Mouse (Mus musculus) CH12.LX (cell line): ENCODE results near the gene Gm21818. TPM values are rescaled to one million over a fixed set of nuclear protein-coding genes. Genes with fewer than 3 reads are reported as not detected.
"Not testable (repeated sequence)": the region's sequence is repeated elsewhere in the genome, so short reads cannot be mapped to it uniquely, and the experiment has no call there.

Experiments
- DNase-seq: peaks from one replicate; pipeline ENCODE4 v3.0.0-alpha.2; 2013; ENCODE audit errors: extremely low read depth
- H3K27ac ChIP-seq: 2 replicates; pipeline ENCODE4 v1.5.1; 2012; ENCODE audit warnings: low read depth, mild to moderate bottlenecking, control low read depth, moderate library complexity; ENCODE audit not compliant: insufficient read depth
- H3K27me3 ChIP-seq: replicated peaks from 2 replicates; pipeline ENCODE3; 2012; ENCODE audit warnings: inconsistent platforms
- H3K36me3 ChIP-seq, 2 experiments: replicated peaks in 1 of 2; 2 replicates each; pipeline versions ENCODE3 to v1.6.1; 2012; ENCODE audit warnings: inconsistent platforms in 1 of 2, low read length in 1 of 2, mild to moderate bottlenecking in 1 of 2, mixed read lengths in 1 of 2, moderate library complexity in 1 of 2; ENCODE audit not compliant: control insufficient read depth in 1 of 2, insufficient read depth in 1 of 2
- H3K4me1 ChIP-seq, 2 experiments: 2 replicates each; pipeline ENCODE4 v1.6.1; 2012; ENCODE audit warnings: inconsistent platforms in 1 of 2, moderate library complexity in 1 of 2; ENCODE audit not compliant: insufficient read depth in 2 of 2, control insufficient read depth in 1 of 2
- H3K4me2 ChIP-seq: 2 replicates; pipeline ENCODE4 v1.6.1; 2012; ENCODE audit warnings: low read depth, mild to moderate bottlenecking, control low read depth; ENCODE audit not compliant: poor library complexity, insufficient read depth, severe bottlenecking
- H3K4me3 ChIP-seq, 3 experiments: fragments of 150-350 bp in 1 of 3; sonication (generic) in 1 of 3; replicated peaks in 1 of 3; 2 replicates each; pipeline versions ENCODE3 to v1.5.1; 2011 to 2012; ENCODE audit warnings: low read depth in 2 of 3, low read length in 2 of 3, mild to moderate bottlenecking in 2 of 3, moderate library complexity in 2 of 3, control low read depth in 1 of 3, improper control_type of control experiment in 1 of 3, inconsistent platforms in 1 of 3, mixed read lengths in 1 of 3; ENCODE audit not compliant: poor library complexity in 1 of 3
- H3K79me2 ChIP-seq: replicated peaks from 2 replicates; pipeline ENCODE4 v1.6.1; 2012; ENCODE audit warnings: mild to moderate bottlenecking, moderate library complexity; ENCODE audit not compliant: control insufficient read depth, poor library complexity, insufficient read depth, severe bottlenecking; ENCODE audit errors: extremely low read depth
- H3K9ac ChIP-seq: 2 replicates; pipeline ENCODE4 v1.6.1; 2012; ENCODE audit warnings: low read depth, mild to moderate bottlenecking, control low read depth, moderate library complexity; ENCODE audit not compliant: insufficient read depth
- H3K9me3 ChIP-seq: replicated peaks from 2 replicates; pipeline ENCODE3; 2012; ENCODE audit warnings: low read length, inconsistent platforms, mixed read lengths
- CTCF ChIP-seq, 2 experiments: IDR thresholded peaks in 1 of 2; conservative IDR thresholded peaks in 1 of 2; 2 replicates each; pipeline ENCODE4 v1.5.1; 2011 to 2012; ENCODE audit warnings: low read depth in 2 of 2, low read length in 2 of 2, improper control_type of control experiment in 1 of 2, inconsistent platforms in 1 of 2, mild to moderate bottlenecking in 1 of 2, moderate library complexity in 1 of 2
- RAD21 ChIP-seq: IDR thresholded peaks from 2 replicates; pipeline ENCODE4 v1.6.1; 2011; ENCODE audit warnings: low read depth, mild to moderate bottlenecking, low read length, improper control_type of control experiment, moderate library complexity
- SMC3 ChIP-seq: IDR thresholded peaks from 2 replicates; pipeline ENCODE4 v1.6.1; 2011; ENCODE audit warnings: low read depth, low read length, improper control_type of control experiment
- dilution Hi-C: fragments of 300-500 bp; cut with MboI; formaldehyde crosslinking; loops from 2 replicates; pipeline ENCODE4 v1.14.3; 2020; ENCODE audit warnings: low sequenced_read_pairs; ENCODE audit not compliant: extremely low pct_unique_long_range_greater_than_20kb, extremely low pct_ligation_motif_present
- in situ Hi-C: fragments of 300-500 bp; cut with MboI; formaldehyde crosslinking; loops from 3 replicates; pipeline ENCODE4 v1.14.3; 2019; ENCODE audit warnings: low sequenced_read_pairs, low pct_ligation_motif_present, low pct_unique_long_range_greater_than_20kb, mixed read lengths
- polyA plus RNA-seq: library from polyadenylated mRNA; unstranded; fragments of >175 nt; gene quantifications from 2 replicates; pipeline ENCODE4 v1.2.1, GENCODE M21; 2012; ENCODE audit warnings: low read depth; ENCODE audit not compliant: insufficient read length
- total RNA-seq, 2 experiments: library from RNA; depleted of rRNA; stranded (reverse); fragments of 300-350 nt in 1 of 2; fragments of >200 nt in 1 of 2; gene quantifications; 2 replicates each; pipeline ENCODE4 v1.2.3; 2012 to 2014

Gm21818 gene
- total and polyA plus RNA-seq, 3 experiments = 0.38 to 0.79 (median 0.64) TPM

DNA sequence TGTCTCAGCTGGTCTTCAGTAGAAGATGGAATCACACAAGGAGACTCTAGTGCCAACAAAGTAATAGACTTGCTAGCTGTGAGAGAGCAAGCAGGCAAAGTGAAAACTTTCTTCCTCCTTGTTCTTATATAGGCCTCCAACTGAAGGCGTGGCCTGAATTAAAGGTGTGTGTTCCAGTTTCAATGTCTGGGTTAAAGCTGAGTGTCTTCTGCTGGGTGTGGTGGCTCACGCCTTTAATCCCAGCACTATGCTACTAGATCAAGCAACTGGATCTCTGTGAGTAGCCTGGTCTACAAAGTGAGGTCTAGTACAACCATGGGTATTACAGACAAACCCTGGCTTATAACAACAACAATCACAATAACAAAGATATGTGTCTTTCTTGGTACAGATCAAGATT is 43.6 kb downstream of the Gm21818 start, which contains the start of gene Gm21762:
TSS of gene Gm21762 (minus strand) at position 101 of the 400 bp plus-strand sequence.
- dilution Hi-C loops = not testable (repeated sequence)

DNA sequence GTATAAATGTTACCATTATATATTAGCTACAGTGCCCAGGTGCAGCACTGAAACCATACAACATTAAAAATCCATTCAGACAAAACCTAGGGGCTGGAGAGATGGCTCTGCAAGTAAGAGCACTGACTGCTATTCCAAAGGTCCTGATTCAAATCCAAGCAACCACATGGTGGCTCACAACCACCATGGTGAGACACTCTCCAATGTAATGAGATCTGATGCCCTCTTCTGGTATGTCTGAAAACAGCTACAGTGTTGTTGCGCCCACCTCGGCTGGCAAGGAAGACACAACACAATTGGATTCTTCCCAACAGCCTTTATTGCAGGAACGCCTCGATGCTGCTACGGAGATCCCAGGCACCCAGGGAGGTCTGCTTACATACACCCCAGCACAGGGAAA is 48.7 kb downstream of the Gm21818 start:
- H3K4me3 ChIP-seq, DNase-seq, H3K36me3 ChIP-seq, H3K9ac ChIP-seq, H3K27me3 ChIP-seq, H3K4me2 ChIP-seq, H3K4me1 ChIP-seq, H3K27ac ChIP-seq, dilution Hi-C loops, H3K79me2 ChIP-seq, H3K9me3 ChIP-seq, in situ Hi-C loops: not testable (repeated sequence)
- TF ChIP-seq CTCF (conservative IDR thresholded peaks at IDR 0.05 in 1 of 2, IDR thresholded peaks at IDR 0.05 in 1 of 2; ENCODE audit: low read depth in 2 of 2, low read length in 2 of 2) (peak in 1 of 2 experiments; percentile 69; a peak in 2 of 4 replicates), RAD21 (peak; percentile 33), SMC3 (peak; percentile 63)

More for the DNA sequence above, 43.6 kb downstream of the Gm21818 start, which contains the start of gene Gm21762:
- DNase-seq, H3K36me3 ChIP-seq, H3K79me2 ChIP-seq, H3K27me3 ChIP-seq, H3K4me3 ChIP-seq, H3K4me2 ChIP-seq, H3K9me3 ChIP-seq, H3K4me1 ChIP-seq, H3K27ac ChIP-seq, H3K9ac ChIP-seq, in situ Hi-C loops: not testable (repeated sequence)

DNA sequence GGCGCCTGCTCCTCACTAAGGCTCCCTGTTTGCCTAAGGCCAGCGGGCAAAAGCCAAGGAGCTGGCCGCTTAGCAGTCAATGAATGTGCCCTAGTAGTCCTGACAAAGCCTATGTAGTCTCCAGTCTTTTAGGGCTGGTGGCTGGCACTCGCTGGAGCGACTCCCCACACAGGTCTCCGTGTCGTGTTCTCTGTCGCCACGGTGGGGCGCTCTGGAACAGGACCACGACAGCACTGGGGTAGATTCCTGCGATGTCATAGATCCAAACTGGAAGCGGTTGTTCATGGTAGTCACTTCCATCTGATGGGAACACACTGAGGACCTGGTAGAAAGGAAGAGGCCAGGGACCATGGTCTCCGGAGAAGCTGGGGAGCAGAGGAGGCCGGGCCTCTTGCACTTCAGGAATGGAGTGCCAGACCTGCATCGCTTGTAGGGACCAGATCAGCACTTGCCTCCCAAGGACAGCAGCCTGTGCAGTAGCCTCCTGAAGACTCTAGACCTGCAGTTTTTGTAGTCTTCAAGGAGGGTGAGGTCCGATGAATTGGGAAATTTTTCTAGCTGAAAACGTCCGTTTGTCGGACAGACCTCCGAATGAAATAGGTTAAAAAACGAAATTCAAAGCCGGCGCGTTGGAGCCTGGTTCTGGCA is 50.9 kb downstream of the Gm21818 start:
- H3K27me3 ChIP-seq, H3K9me3 ChIP-seq, H3K4me2 ChIP-seq, H3K9ac ChIP-seq, in situ Hi-C loops, dilution Hi-C loops, H3K4me1 ChIP-seq, H3K4me3 ChIP-seq, H3K79me2 ChIP-seq, H3K27ac ChIP-seq, H3K36me3 ChIP-seq, DNase-seq: not testable (repeated sequence)

Other genes starting within 250 kb of the Gm21818 start
- 78.3 and 103 TPM in 2 replicates for gene Gm21761, start 243.2 kb upstream of the Gm21818 start, total RNA-seq (2012; rRNA removed)
- gene Gm21761, start 243.2 kb upstream of the Gm21818 start, total RNA-seq (2014; rRNA removed) = 6.8 and 7.0 TPM in 2 replicates
- 12.7 and 14.3 TPM in 2 replicates for gene Gm21761, start 243.2 kb upstream of the Gm21818 start, polyA plus RNA-seq
- gene B020031M17Rik, start 221.6 kb upstream of the Gm21818 start, total RNA-seq (2012; rRNA removed) = 2.4 and 2.9 TPM in 2 replicates
- 0.88 TPM in 1 of 2 replicates, not detected in the other for gene B020031M17Rik, start 221.6 kb upstream of the Gm21818 start, total RNA-seq (2014; rRNA removed)
- gene B020031M17Rik, start 221.6 kb upstream of the Gm21818 start, polyA plus RNA-seq = 1.7 and 1.9 TPM in 2 replicates
- gene Gm36079, start 145.4 kb upstream of the Gm21818 start, total RNA-seq (2012; rRNA removed) = 0.34 TPM in 1 of 2 replicates, not detected in the other
- not detected in 2 replicates for gene Gm36079, start 145.4 kb upstream of the Gm21818 start, total RNA-seq (2014; rRNA removed)
- gene Gm36079, start 145.4 kb upstream of the Gm21818 start, polyA plus RNA-seq = 0.86 TPM in 1 of 2 replicates, not detected in the other
- 1.2 TPM in 2 replicates for gene Gm21188, start 120.2 kb upstream of the Gm21818 start, total RNA-seq (2012; rRNA removed)
- gene Gm21188, start 120.2 kb upstream of the Gm21818 start, total RNA-seq (2014; rRNA removed) = 0.38 and 0.82 TPM in 2 replicates
- gene Gm21188, start 120.2 kb upstream of the Gm21818 start, polyA plus RNA-seq = 1.5 and 1.6 TPM in 2 replicates
- gene Gm20767, start 32.2 kb upstream of the Gm21818 start, total RNA-seq (2012; rRNA removed) = 65.7 and 102 TPM in 2 replicates
- 2.1 and 5.1 TPM in 2 replicates for gene Gm20767, start 32.2 kb upstream of the Gm21818 start, total RNA-seq (2014; rRNA removed)
- 4.8 and 8.4 TPM in 2 replicates for gene Gm20767, start 32.2 kb upstream of the Gm21818 start, polyA plus RNA-seq
- gene Gm21762, start 43.5 kb downstream of the Gm21818 start, total RNA-seq (2012; rRNA removed) = 1.4 and 2.4 TPM in 2 replicates
- 20.0 and 20.3 TPM in 2 replicates for gene Gm21762, start 43.5 kb downstream of the Gm21818 start, total RNA-seq (2014; rRNA removed)
- 11.1 and 16.4 TPM in 2 replicates for gene Gm21762, start 43.5 kb downstream of the Gm21818 start, polyA plus RNA-seq
- not detected in 2 replicates for gene Gm21731, start 66.7 kb downstream of the Gm21818 start, total RNA-seq (2012; rRNA removed)
- not detected in 2 replicates for gene Gm21731, start 66.7 kb downstream of the Gm21818 start, total RNA-seq (2014; rRNA removed)
- not detected in 2 replicates for gene Gm21731, start 66.7 kb downstream of the Gm21818 start, polyA plus RNA-seq
- 83.0 and 130 TPM in 2 replicates for gene AF067061, start 90.7 kb downstream of the Gm21818 start, total RNA-seq (2012; rRNA removed)
- 41.9 and 48.9 TPM in 2 replicates for gene AF067061, start 90.7 kb downstream of the Gm21818 start, total RNA-seq (2014; rRNA removed)
- gene AF067061, start 90.7 kb downstream of the Gm21818 start, polyA plus RNA-seq = 33.8 and 34.6 TPM in 2 replicates
- 17.2 and 22.4 TPM in 2 replicates for gene BC147527, start 128.0 kb downstream of the Gm21818 start, total RNA-seq (2012; rRNA removed)
- 55.8 and 65.9 TPM in 2 replicates for gene BC147527, start 128.0 kb downstream of the Gm21818 start, total RNA-seq (2014; rRNA removed)
- 33.6 and 50.1 TPM in 2 replicates for gene BC147527, start 128.0 kb downstream of the Gm21818 start, polyA plus RNA-seq
- gene Tcstv3, start 144.4 kb downstream of the Gm21818 start, total RNA-seq (2012; rRNA removed) = not detected in 2 replicates
- not detected in 2 replicates for gene Tcstv3, start 144.4 kb downstream of the Gm21818 start, total RNA-seq (2014; rRNA removed)
- gene Tcstv3, start 144.4 kb downstream of the Gm21818 start, polyA plus RNA-seq = not detected in 2 replicates